Mouse (Mus musculus): ENCODE measurements at regions not wholly inside any gene's neighbourhood (a gene's known extent, or its start where the extent isn't known, plus 50 kb on each side); places are given as distances from the start of the nearest gene placed in this dataset.

DNA sequence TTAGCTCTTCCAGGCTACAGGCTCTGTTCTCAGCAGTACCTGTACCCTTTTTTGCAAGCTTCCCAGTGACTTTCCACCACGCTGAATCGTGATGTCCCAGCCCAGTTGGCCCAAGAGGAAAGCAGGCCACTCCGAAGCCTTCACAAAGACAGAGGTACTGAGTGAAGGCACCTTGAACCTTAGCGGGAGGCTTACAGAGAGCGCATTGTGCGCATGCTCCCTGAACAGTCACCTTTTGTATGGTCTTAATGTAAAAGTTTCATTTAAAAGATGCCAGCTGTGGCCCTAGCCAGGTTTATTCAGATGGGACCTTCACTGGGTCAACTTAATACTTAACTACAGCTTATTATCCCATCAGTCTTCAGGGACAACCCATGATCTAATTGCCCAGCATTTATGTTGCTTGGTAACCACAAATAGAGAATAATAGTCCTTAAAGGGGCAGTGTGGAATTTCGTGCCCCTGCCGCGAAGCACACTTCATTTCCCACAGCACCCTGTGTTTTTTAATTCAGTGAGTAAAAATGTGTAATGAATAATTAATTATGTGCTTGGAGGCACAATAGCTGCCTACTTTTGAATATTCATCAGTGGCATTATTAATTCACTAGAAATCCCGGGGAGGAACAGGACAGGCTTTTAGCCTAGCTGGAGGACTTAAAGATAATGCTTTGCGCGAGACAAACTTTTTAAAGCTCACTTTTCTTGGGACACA lies 111.3 kb upstream of the Vrk1 start:
- no peak for DNase-seq

DNA sequence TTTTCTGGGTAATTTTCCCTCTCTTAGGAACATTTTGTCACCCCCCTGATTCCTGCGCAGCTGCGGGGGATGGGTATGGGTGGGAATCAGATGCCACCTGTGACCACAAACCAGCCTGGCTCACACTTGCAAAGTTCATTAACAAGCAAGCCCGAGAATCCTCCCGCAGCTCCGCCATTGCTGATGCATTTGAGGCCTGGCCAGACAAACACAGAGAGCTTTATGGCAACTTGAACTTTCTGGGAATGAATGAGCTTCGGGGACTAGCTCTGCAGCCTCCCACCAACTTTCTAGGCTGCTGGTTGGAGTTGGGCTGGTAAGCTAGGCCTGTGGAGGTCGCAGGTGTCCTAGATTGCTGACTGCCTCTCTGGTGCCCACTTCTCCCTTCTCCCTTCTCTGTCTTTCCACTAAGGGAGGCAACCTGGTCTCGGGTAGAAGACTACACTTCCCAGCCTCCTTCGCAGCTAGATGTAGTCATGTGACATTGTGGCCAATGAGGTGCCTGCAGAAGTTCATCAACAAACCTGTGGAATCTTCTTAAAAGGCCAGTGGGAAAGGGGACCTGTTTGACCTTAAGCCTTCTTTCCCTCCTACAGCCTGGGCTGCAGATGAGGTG lies 110.6 kb upstream of the Vrk1 start:
- DNase-seq: no peak

DNA sequence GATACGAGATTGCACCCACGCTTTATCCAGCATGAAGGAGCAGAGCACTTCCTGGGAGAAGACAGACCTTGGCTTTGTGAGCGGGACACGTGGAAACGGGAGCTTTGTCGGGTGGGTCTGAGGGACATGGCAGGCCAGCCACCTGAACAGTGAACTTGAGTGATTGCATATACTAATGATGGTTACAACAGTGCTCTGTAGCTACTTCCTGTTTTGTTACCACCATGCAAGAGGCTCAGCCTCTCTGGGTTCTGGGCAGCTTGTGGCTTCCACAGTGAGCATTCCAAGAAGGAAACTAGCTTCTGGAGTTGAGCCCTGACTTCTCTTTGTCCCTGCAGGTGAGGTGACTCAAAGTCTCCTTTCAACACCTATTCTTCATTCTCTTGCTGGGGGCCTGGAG lies 109.5 kb upstream of the Vrk1 start:
- no peak for DNase-seq

DNA sequence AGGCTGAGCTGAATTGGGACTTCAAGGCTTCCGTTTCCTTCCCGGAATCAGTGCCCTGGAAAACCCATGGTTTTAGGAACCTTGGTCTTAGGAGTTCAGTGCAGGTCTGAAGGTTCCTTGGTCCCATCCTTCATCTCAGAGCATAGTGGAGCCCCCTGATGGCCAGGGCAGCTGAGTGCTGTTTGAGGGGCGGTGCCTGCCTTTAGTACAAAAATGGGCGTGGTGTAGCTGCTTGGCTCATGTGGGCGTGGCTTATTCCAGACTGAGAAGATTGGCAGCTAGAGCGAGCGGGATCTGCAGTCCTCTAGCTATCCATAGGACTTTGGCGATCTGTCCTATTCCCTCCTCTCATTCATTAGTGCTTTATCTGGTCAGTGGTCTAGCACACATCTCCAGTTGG lies 107.0 kb upstream of the Vrk1 start:
- DNase-seq: no peak

DNA sequence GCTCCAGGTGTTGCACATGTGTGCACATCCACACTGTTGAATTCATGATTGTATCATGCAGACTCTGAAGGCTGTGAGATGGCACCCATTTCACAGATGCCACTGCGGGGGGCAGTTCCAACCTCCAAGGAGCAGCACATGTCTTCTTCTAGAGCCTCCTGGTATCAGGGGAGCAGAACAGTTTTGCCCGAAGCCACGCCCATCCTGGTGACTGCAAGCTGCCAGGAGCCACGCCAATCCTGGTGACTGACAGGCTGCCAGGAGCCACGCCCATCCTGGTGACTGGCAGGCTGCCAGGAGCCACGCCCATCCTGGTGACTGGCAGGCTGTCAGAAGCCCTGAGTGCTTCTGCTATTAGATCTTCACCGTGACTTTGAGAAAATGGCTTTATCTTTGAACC lies 103.4 kb upstream of the Vrk1 start:
- peak; percentile 47 for DNase-seq

DNA sequence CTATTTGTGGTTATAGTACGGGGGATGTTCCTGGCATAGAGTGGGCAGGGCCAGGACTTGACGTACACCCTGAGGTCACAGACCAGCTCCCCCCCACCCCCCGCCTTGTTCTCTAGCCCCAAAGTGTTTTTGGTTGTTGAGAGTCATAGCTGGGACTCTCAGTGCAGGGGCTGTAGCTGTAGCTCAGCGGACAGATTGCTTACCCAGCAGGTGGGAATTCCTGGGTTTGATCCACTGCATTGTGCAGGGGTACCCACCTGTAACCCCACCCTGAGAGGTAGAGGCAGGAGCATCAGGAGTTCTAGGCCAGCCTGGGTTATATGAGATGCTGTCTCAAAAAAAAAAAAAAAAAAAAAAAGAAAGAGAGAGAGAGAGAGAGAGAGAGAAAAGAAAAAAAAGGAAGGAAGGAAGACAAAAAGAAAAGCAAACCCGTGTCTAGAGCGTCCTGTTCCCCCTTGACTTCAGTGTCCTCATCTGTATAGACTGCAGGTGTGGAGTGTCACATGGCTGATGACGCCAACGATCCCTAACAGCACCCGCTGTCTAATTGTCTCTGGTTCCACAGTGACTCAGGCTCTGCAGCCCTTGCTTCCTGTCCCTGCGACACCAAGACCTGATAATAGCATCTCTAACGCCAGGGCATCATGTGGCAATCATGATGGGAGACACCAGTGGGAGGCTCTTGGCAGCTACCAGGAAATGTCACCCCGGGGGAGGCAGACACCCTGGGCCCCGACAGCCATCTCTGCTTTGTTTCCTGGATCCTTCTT lies 102.0 kb upstream of the Vrk1 start:
- DNase-seq: peak; percentile 28

DNA sequence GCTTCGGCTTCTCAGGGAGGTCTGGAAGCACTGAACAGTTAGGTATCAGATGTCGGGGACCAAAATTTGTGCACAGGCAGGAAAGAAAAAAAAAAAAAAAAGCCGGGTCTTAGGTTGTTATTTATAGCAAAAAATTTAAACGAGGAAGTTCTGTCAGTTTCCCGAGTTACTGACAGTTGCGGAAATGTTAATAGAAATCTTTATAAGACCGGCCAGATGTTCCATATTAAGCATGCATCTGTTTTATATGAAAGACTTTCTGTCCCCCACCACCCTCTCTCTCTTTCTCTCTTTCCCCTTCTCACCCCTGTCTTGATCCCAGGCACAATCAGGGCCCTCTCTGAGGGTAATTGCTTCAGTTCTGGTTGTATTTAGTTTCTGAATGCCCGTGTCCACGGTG lies 98.5 kb upstream of the Vrk1 start:
- DNase-seq: no peak

DNA sequence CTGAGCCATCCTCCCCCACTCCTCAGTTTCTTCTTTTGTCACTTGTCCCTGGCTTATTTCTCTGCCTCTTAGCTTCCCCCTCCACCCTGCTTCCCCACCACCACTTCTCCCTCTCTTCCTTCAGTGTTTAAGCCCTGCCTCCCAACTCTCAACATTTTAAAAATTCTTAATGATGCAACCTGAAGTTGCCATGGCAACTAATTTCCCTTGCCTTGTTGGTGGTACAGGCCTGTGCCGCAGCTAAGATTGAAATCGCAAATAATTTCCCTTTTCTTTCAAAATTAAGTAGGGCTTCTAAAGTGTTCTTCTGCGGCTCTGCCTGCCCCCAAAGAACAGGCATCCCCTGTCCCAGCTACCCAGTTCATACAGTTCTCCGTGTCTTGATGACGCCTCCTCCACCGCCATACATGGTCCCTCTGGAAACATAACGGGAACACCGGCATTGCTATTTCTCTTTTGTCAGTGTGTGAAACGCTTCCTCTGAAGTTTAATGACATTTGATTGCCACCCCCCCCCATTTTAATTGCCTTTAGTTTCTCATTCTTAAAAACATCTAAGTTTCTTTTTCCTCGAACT lies 92.6 kb upstream of the Vrk1 start:
- DNase-seq: no peak

DNA sequence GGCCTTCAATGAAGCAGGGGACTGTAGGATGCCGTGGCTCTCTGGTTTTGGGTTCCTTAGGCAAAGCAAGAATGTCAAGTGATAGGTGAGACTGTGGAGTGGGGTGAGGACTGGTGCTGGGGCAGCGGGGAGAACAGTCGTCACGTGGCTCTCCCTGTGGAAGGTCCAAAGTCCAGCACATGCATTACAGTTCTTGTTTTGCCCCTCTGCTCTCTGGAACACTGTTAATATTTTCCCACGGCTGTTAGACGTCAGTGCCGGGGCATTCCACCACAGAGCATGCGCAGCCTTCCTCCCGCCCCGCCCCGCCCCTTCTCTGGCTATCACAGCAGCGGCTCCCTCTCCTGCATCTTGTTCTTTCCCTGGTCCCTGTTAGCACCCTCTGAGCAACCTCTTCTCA lies 91.3 kb upstream of the Vrk1 start:
- no peak for DNase-seq

DNA sequence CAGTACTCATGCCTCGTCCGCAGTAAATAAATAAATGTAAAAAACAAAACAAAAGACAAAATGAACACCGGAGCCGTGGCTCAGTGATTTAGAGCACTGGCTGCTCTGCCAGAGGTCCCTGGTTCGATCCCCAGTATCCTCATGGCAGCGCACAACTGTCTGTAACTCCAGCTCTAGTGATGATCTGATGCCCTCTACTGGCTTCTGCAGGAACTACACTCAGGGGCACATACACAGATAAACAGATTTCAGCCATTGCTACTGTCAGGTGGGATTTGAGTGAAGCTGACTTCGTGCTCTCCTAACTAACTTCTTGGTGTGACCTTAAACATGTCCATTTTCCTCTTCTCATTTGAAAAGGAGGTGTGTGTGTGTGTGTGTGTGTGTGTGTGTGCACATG lies 82.8 kb upstream of the Vrk1 start:
- no peak for DNase-seq

DNA sequence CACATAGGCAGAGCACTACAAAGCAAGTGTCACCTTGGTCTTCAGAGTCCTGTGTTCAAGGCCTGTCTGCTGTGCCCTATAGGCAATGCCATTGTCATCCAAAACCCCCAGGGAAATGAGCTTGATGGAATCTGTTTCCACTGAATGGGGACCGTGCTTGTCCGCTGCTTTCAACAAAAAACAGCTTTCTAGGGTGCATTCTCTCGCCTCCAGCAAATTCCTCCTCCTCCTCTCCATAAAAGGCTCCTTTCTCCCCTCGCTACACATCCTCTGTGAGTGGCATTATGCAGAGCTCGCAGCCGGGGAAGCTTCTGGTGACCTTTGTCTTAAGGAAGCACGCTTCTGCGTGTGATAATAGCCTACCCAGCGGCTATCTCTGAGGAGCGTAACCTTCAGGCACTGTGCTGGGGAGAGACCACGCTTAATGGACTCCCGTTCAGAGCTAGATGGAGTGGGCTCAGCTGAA lies 80.5 kb upstream of the Vrk1 start:
- no peak for DNase-seq

DNA sequence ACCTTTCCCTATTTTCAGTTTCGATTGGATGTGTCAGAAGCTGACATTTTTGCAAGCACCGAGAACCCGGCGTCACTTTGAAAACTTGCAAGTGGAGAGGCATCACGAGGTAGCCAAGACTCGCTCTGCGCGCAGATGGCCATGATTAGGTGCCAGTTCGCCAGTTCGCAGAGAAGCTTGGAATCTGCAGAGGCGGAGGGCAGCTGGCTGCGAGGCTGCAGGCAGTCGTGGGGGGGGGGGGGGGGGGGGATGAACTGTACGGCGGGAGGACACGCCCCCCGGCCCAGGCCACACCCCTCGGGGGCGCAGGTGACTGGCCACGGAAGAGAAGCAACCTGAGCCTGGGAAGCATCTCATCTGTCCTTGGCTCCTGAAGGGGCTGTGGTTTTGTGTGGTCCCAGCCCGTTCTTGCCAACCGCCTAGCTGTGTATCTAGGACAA lies 74.6 kb upstream of the Vrk1 start:
- peak; percentile 15 for DNase-seq

DNA sequence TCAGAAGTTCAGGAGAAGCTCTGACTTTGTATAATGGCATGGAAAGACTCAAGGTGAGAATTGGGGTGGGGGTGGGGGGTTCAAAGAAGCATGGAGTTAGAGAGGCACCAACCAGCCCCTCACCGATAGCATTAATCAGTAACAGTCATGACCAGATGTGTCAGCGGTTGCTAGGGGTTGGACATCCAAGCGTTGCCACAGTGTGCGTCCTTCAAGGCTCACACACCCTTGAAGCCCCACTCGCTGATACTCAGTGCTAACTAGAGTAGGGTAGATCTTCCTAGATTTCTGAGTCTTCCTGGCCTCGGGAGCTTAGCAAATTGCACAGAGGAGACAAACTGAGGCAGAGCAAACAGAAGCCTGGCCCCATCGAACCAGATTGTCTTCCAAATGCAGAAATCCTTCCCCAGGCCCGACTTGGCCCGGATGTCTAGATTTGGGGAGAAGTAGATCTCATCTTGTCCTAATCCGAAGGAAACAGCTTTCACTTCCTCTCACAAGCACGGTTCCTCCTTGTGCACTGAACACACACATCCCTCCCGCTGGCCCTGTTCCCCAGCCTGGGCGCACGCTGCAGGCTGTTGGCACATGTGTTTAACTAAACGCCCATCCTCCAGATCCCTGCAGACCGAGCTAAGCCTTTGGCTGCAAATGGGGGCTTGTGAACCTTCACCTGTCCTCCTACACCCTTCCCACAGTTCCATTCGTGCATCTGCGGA lies 73.1 kb upstream of the Vrk1 start:
- no peak for DNase-seq

DNA sequence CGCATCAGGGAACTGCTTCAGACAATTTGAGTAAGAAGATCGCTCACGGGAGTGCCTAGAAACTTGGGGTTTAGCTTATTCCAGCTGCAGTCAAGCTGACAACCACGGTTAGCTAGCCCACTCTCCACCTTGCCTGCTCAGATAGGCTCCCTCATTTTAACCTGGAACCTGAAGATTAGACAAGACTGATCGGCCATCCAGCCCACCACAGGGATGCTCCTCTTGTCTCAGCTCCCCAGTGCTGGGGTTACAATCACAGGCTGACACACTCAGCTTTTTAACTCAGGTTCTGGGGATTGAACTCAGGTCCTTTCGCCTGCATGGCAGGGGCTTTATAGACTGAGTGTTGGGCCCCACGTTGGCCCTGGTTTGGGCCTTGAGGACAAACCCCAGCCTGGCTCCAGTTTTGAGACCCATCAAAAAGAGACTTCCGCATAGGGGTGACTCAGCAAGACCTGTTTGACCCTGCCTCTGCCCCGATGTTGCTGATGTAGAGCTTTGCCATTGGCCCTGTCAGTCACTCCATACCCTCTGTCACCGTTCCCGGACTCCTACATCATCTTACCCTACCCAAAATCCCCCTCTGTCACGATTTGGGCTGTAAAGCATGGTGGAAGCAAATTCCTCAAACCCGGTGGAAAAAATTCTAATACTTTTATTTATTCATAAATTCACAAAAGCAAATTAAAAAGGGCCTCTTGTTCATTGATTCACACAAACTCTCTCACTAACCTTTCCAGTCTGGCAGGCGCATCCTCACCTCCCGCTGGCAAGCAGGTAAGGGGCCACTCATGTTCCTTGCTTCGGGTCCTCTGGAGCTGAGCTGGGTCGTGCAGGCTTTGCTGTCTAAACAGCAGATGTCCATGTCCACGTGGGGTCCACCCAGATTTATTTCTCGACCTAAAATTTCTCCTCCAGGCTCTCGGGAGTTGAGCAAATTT lies 67.6 kb upstream of the Vrk1 start:
- no peak for DNase-seq

DNA sequence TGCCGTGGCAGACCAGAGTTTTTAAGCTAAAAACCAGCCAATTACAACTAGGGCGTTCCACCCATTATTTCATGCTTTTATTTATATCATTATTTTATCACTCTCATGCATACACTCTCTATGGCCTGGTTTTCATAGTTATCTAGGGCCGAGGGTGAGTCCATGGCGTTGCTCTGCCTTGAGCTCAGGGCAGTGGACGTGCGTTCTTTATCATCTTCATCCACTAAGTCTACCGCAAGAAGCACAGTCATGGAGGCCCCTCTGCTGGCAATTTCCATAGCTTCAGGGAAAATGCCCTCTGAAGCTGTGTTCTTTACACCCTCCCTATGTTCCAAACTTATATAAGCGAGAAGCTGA lies 67.0 kb upstream of the Vrk1 start:
- no peak for DNase-seq

DNA sequence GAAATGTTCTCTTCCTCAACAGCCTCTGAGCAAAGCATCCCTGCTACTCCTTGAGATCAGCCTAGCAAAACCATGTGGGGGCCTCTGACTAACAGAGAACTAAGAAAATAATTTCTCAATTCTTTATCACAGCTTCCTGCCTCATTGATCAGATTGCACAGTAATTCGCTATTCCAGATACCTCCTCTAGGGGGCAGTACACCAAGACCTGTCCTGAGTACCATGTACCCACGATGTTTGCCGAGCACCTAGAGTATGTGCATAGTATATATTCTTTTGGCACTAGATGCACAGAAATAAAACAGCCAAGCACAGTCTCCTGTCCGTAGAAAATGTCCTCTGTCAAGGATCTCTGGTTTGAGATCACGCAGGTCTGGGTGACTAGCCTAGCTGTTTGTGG lies 62.7 kb upstream of the Vrk1 start:
- DNase-seq: no peak

DNA sequence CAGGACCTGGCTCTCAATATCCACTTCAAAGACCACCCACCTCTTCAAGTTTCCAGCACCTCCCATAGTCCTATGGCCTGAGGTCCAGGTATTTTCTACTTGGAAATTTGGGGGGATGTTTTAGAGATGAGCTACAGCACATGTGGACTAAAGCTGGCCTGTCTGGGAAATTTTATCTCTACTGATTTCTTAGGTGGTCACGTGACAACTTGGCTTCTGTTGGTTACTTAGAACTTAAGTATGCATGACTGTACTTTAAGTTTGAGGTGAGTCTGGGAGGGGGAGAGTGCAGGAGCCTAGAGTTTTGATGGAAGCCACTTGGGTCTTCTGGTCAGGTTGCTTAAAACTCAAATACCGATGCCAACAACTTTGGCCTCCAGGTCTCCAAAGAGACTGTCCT lies 61.7 kb upstream of the Vrk1 start:
- no peak for DNase-seq

DNA sequence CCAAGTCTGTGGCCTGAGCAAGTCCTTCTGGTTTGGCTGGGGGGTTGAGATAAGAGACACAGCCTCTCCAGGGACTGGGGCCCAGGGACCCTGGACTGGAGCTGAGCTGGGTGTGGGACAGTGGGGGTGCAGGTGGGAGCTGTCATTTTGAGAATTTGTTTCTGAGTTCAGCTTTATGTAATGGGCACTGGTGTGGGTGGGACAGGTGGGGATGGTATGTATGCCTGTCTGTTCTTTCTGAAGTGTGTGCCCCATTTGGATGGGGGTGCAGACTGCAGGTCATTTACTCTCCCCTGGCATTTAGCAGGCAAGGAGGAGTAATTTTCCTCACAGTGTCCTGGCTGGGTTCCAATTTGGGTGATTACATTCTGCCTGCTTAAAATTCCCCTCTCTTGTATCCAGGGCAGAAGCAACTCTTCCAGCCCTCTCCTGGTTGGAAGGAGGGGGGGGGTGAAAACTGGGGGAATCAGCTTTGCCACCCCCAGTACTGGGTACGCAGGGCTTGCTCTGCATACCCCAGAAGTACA lies 54.2 kb upstream of the Vrk1 start:
- no peak for DNase-seq

DNA sequence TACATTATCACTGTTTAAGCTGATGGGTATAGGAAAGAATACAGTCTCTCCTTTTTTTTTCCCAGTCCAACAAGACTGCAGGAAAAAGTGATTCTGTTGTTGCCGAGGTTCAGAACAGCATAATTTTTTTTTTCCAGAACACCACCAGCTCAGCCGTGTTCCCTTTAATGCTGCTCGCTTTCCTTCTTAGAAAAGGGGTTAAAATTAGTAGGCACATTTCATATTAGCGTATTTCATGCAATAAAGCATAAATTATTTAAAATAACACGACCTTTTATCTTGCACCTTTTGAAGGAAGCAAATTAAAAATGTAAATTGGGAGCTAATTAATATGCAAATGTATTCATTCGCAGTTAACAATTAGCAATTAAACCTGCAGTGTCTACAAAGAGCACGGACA lies 50.3 kb upstream of the Vrk1 start:
- DNase-seq: no peak

Measured in thymus, postnatal 14 days (tissue).